Mouse (Mus musculus) large intestine, adult 2 months (tissue): Measurements from ENCODE around the gene Crip2. TPM values are rescaled to one million over a fixed set of nuclear protein-coding genes. Genes with fewer than 3 reads are reported as not detected.

Source experiments
- DNase-seq: peaks from one replicate; pipeline ENCODE4 v3.0.0-alpha.2; 2012; ENCODE audit warnings: low read depth, low spot score
- WGBS: fragments of 180-500 bp; shearing (Covaris S2); methylation state at CpG from one replicate; pipeline ENCODE4 v1.1.7; 2018; 5-methylcytosine and 5-hydroxymethylcytosine counted together
- polyA plus RNA-seq: library from polyadenylated mRNA; depleted of rRNA; stranded (reverse); fragments of >200 nt; gene quantifications from 2 replicates; pipeline ENCODE4 v1.2.3, GENCODE M21; 2012; rRNA removed

Gene Crip2
- 81.7 and 87.2 TPM in 2 replicates for polyA plus RNA-seq

GRCm38 (mm10) chr12:113139908-113140615, at the start of gene Crip2:
Gene Crip2, plus strand, starts transcription at chr12:113140236.
- no peak for DNase-seq
- WGBS, result under 1% methylated on average over 68 of the region's 68 CpGs

- WGBS, result 86% methylated on average over 5 of the region's 5 CpGs
- DNase-seq, result no peak
Measured at GRCm38 (mm10) chr12:113097040-113097439, 43.0 kb upstream of the Crip2 start.

GRCm38 (mm10) chr12:113097749-113098281, 42.2 kb upstream of the Crip2 start, which contains the start of gene Mta1:
Gene Mta1, plus strand, starts transcription at chr12:113098278.
- 3% methylated on average over 35 of the region's 53 CpGs for WGBS
- DNase-seq, result no peak

GRCm38 (mm10) chr12:113098530-113099151, 41.4 kb upstream of the Crip2 start:
- WGBS, result 1% methylated on average over 46 of the region's 60 CpGs
- DNase-seq, result no peak

GRCm38 (mm10) chr12:113099470-113100237, 40.4 kb upstream of the Crip2 start:
- no peak for DNase-seq
- 52% methylated on average over 6 of the region's 6 CpGs for WGBS

- 51% methylated on average over 5 of the region's 5 CpGs for WGBS
- DNase-seq, result no peak
Measured at GRCm38 (mm10) chr12:113100448-113101076, 39.5 kb upstream of the Crip2 start.

- 72% methylated on average over 9 of the region's 9 CpGs for WGBS
Measured at GRCm38 (mm10) chr12:113101251-113101960, 38.6 kb upstream of the Crip2 start.

GRCm38 (mm10) chr12:113102461-113102860, 37.6 kb upstream of the Crip2 start:
- 61% methylated on average over 6 of the region's 6 CpGs for WGBS
- no peak for DNase-seq

More at GRCm38 (mm10) chr12:113101251-113101960, 38.6 kb upstream of the Crip2 start:
- DNase-seq, result no peak

- 59% methylated on average over 8 of the region's 8 CpGs for WGBS
- no peak for DNase-seq
Measured at GRCm38 (mm10) chr12:113103846-113104451, 36.1 kb upstream of the Crip2 start.

GRCm38 (mm10) chr12:113106386-113106785, 33.6 kb upstream of the Crip2 start:
- no peak for DNase-seq
- 49% methylated on average over 6 of the region's 6 CpGs for WGBS

GRCm38 (mm10) chr12:113107431-113108124, 32.5 kb upstream of the Crip2 start:
- no peak for DNase-seq
- 63% methylated on average over 4 of the region's 4 CpGs for whole genome bisulfite sequencing

GRCm38 (mm10) chr12:113108528-113109283, 31.3 kb upstream of the Crip2 start:
- WGBS, result 83% methylated on average over 17 of the region's 17 CpGs
- no peak for DNase-seq

GRCm38 (mm10) chr12:113109801-113110200, 30.2 kb upstream of the Crip2 start:
- 82% methylated on average over 10 of the region's 10 CpGs for WGBS
- no peak for DNase-seq

- WGBS, result 86% methylated on average over 4 of the region's 4 CpGs
- DNase-seq, result no peak
Measured at GRCm38 (mm10) chr12:113114141-113114540, 25.9 kb upstream of the Crip2 start.

- WGBS, result 67% methylated on average over 16 of the region's 16 CpGs
- DNase-seq, result no peak
Measured at GRCm38 (mm10) chr12:113114856-113115538, 25.0 kb upstream of the Crip2 start.

- no peak for DNase-seq
- 86% methylated on average over 20 of the region's 20 CpGs for WGBS
Measured at GRCm38 (mm10) chr12:113119516-113120410, 20.3 kb upstream of the Crip2 start.
